Mouse (Mus musculus) fat pad, adult 2 months (tissue): ENCODE results near the gene Proser2.

Experiments
- DNase-seq: peaks from one replicate; pipeline ENCODE4 v3.0.0-alpha.2; 2011; ENCODE audit warnings: low read depth, low spot score; ENCODE audit errors: extremely low read depth

Proser2 gene

GRCm38 (mm10) chr2:6129555-6130355, at the start of gene Proser2:
TSS of gene Proser2 (minus strand) at chr2:6130211.
- DNase-seq, result no peak

GRCm38 (mm10) chr2:6179749-6180117, 49.7 kb upstream of the Proser2 start:
- DNase-seq, result no peak

GRCm38 (mm10) chr2:6178901-6179748, 49.1 kb upstream of the Proser2 start:
- DNase-seq, result no peak

DNA sequence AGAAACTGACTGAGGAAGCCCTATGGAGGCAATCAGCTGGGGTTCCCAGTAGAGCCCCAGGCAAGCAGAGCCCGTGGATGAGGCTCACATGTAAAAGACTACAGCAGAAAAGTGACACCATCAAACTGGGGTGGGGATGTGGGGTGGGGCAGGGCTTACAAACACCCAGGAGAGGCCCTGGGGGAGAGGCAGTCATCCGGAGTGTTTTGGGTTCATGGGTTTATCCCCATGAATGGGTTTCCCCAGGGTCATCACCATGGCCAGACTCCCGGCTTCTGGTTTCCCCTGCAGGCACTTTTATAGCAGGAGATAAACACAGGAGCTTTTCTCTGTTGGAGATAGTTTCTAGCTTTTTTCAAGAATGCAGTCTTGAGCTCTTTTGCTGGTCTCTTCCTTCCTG, 43.0 kb upstream of the Proser2 start:
- no peak for DNase-seq

- no peak for DNase-seq
Observed at GRCm38 (mm10) chr2:6168560-6168959, 38.5 kb upstream of the Proser2 start.

GRCm38 (mm10) chr2:6167843-6168558, 38.0 kb upstream of the Proser2 start:
- DNase-seq, result no peak

GRCm38 (mm10) chr2:6165771-6166170, 35.8 kb upstream of the Proser2 start:
- no peak for DNase-seq

- no peak for DNase-seq
Observed at GRCm38 (mm10) chr2:6164606-6165290, 34.7 kb upstream of the Proser2 start.

DNA sequence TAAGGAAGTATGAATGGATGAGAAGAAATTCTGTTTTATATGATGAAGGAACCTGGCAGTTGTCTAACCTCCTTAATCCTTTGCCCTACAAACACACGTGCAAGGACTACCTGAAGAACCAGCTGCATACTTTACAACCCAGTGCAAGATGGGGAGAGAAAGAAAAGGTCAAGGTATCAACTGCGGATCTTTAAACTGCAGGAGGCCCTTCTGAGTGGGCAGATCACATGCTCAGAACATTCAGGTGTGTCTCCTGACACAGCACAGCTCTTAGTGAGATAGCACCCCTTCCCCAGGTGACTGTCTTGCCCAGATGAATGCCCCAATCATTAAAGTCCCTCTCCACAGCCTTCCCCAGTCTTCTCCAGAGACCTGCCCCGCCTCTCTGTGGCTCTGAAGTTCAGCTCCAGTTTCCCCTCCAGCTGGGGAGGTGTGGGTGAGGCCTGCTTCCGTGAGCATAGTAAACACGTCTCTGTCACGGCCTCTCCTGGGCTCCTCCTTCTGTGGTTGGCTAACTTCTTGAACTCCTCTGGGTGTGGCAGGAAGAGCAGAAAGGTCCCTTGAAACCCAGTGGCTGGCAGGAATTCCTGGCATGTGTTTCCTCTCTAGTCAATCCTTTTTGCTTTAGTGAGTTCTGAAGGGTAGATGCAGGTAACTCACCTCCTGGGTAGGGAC, 32.5 kb upstream of the Proser2 start:
- DNase-seq, result no peak

GRCm38 (mm10) chr2:6159735-6160134, 29.7 kb upstream of the Proser2 start:
- DNase-seq, result no peak

- no peak for DNase-seq
Observed at GRCm38 (mm10) chr2:6159219-6159618, 29.2 kb upstream of the Proser2 start.

GRCm38 (mm10) chr2:6157635-6158034, 27.6 kb upstream of the Proser2 start:
- DNase-seq, result no peak

DNA sequence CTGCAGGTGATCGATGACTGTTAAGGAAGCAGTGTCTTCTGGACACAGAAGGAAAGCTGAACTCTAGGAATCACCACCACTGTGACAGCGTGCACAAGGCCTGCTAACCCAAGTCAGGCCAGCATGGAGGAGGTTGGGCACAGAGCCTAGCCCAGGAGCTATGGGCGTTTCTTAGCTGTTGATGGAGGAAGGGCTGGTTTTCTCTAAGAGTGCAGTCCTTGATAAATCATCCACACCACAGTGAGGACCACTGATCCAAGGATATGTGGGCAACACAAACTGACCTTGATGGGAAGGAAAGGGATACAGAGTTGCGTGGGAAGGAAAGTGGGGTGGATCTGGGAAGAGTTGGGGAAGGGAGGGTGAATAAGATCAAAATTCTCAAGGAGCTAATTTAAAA, 27.2 kb upstream of the Proser2 start:
- DNase-seq, result no peak

DNA sequence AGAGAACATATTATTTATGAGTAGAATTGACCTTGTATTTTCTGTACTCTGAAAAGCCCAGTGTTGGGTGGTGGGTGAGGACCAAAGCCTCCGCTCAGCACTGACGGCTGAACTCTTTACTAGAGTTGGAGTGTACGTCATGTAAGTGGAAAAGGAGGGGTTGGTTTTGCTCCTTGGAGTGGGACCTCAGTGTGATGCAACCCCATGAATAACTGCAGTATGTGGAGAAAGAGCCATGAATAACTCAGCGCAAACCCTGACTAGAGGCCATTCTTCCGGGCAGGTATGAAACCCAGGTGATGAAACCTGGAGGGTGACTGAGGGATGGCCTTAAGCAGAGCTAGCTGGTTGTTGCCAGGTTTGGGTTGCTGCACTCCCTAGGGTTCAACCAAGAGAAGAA, 19.8 kb upstream of the Proser2 start:
- DNase-seq, result no peak

DNA sequence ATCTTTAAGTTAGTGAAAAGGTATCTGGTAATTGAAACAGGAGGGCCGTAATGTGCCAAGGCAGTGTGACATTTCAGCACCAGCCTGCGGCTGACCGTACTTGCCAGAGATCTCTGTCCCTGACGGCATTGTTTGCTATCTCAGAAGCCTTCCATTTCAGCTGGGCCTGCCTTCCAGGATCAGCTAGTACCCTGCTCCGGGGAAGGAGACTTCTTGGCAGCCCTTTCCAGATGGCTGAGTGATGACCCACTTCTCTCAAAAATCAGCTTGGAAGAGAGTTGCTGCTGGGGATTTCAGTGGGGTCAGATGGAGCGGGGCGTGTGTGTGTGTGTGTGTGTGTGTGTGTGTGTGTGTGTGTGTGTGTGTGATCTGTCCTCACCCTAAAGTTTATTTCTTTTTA, 16.9 kb upstream of the Proser2 start:
- DNase-seq, result no peak

GRCm38 (mm10) chr2:6146257-6146656, 16.2 kb upstream of the Proser2 start:
- DNase-seq, result no peak

GRCm38 (mm10) chr2:6145611-6146010, 15.6 kb upstream of the Proser2 start:
- DNase-seq, result no peak

- DNase-seq, result no peak
Observed at GRCm38 (mm10) chr2:6142915-6143654, 13.1 kb upstream of the Proser2 start.

- DNase-seq, result no peak
Observed at GRCm38 (mm10) chr2:6140572-6141161, 10.7 kb upstream of the Proser2 start.
